Mouse (Mus musculus): ENCODE results near the gene Nek7. TPM values are rescaled to one million over a fixed set of nuclear protein-coding genes. Genes with fewer than 3 reads are reported as not detected.

Nek7 gene
- polyA plus RNA-seq, 1 experiment from 2014 or later, result 35.9 TPM

DNA sequence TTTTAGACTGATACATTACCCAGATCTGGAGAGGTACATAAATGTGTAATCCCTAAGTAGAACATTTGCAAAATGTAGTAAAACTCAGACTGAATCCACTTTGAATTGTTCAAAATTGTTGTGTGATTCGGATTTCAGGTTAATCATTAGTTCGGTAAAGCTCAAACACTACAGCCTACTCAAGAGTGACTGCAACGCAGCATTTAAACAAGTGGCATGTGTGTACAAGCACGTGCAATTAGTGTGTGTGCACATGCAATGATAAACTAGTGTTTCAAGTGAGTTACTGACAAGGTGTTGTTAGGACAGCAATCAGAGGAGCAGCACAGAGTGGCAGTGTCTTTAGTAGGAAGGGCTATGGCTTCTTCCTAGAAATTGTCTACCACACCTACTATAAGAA lies 106.0 kb downstream of the Nek7 start:
- ATAC-seq (ENCODE audit: low read depth), result no peak

DNA sequence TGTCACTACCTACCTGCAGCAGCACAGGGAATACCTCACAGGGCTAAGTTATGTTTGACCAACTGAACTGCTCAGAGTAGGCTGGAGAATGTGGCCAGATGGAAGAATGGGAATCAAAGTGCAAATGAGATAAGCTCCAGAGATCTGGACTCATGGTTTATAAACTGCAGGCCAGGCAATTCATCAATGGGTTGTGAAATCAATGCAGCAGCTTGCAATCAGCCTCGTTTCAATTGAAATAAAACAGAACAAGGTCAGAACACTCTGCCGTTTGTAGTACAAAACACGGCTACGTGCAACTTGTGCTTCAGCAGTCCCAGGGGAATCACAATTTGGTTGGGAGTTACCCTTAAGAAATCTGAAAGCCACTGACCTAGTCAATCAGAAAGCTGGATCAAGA lies 109.4 kb downstream of the Nek7 start:
- Histone ChIP-seq H3K27ac (ENCODE audit: low read length) (no peak overlapping the region), H3K27me3 (ENCODE audit: control insufficient read depth, insufficient read depth, low read depth, low read length) (no peaks in the 10 kb centered on the region), H3K4me3 (ENCODE audit: low read length) (no peak overlapping the region), H3K4me1 (replicated peaks; ENCODE audit: control insufficient read depth, insufficient read depth, low read length) (peaks cover 17% of the 10 kb centered on the region), H3K4me2 (ENCODE audit: low read depth, low read length) (no peak overlapping the region), H3K9ac (ENCODE audit: low read length) (no peak overlapping the region), H3K36me3 (ENCODE audit: control insufficient read depth, insufficient read depth, low read length) (no peaks in the 10 kb centered on the region), H3K9me3 (ENCODE audit: control insufficient read depth, low read length) (no peaks in the 10 kb centered on the region)
- ATAC-seq (ENCODE audit: low read depth), result no peak
- WGBS, result 49% methylated on average over 4 of the region's 4 CpGs

More for the DNA sequence above, 106.0 kb downstream of the Nek7 start:
- WGBS, result 58% methylated on average over 4 of the region's 4 CpGs
- no peaks in the 10 kb centered on the region for H3K36me3 ChIP-seq (ENCODE audit: control insufficient read depth, insufficient read depth, low read length)
- no peak overlapping the region for H3K4me2 ChIP-seq (ENCODE audit: low read depth, low read length)
- no peak overlapping the region for H3K27ac ChIP-seq (ENCODE audit: low read length)
- peaks cover 3% of the 10 kb centered on the region; the same call in 1 of the 2 replicates for H3K4me1 ChIP-seq (replicated peaks; ENCODE audit: control insufficient read depth, insufficient read depth, low read length)
- H3K4me3 ChIP-seq (ENCODE audit: low read length), result no peak overlapping the region
- no peaks in the 10 kb centered on the region for H3K9me3 ChIP-seq (ENCODE audit: control insufficient read depth, low read length)
- no peaks in the 10 kb centered on the region for H3K27me3 ChIP-seq (ENCODE audit: control insufficient read depth, insufficient read depth, low read depth, low read length)
- H3K9ac ChIP-seq (ENCODE audit: low read length), result no peak overlapping the region

DNA sequence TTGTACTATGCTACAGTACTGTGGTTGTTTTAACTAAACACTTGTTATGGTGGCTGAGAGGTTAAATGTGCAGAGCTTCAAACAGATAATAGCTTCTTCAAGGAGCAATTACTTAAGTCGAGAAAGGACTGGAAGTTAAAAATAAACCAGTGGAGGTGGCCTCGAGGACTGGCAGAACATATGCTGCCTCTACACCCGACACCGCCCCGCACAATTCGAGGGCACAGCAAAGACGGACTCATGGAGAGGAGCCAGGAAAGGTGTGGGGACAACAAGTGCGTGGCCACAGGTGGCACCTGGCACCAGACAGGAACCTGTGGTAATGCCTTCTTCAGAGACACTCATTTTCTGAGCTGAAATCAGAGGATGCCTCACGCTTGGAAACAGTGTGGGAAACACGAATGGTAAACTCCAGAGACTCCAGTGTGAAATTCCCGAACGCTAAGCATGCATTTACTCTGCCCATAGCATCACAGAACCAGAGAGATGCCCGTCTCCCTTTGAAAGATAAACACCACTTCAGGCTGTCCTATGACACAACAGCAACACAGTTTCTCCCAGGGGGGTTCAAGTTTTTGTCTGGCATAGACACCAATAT lies 112.4 kb downstream of the Nek7 start:
- no peaks in the 10 kb centered on the region for H3K9me3 ChIP-seq (ENCODE audit: control insufficient read depth, low read length)
- H3K27ac ChIP-seq (ENCODE audit: low read length), result no peak overlapping the region
- H3K4me3 ChIP-seq (ENCODE audit: low read length), result no peak overlapping the region
- no peak overlapping the region for H3K9ac ChIP-seq (ENCODE audit: low read length)
- 51% methylated on average over 13 of the region's 13 CpGs for whole genome bisulfite sequencing
- ATAC-seq (ENCODE audit: low read depth), result peak; percentile 18; the same call in 1 of the 2 replicates
- no peak overlapping the region for H3K4me2 ChIP-seq (ENCODE audit: low read depth, low read length)
- H3K4me1 ChIP-seq (replicated peaks; ENCODE audit: control insufficient read depth, insufficient read depth, low read length), result peaks cover 17% of the 10 kb centered on the region
- no peaks in the 10 kb centered on the region for H3K36me3 ChIP-seq (ENCODE audit: control insufficient read depth, insufficient read depth, low read length)
- H3K27me3 ChIP-seq (ENCODE audit: control insufficient read depth, insufficient read depth, low read depth, low read length), result no peaks in the 10 kb centered on the region

DNA sequence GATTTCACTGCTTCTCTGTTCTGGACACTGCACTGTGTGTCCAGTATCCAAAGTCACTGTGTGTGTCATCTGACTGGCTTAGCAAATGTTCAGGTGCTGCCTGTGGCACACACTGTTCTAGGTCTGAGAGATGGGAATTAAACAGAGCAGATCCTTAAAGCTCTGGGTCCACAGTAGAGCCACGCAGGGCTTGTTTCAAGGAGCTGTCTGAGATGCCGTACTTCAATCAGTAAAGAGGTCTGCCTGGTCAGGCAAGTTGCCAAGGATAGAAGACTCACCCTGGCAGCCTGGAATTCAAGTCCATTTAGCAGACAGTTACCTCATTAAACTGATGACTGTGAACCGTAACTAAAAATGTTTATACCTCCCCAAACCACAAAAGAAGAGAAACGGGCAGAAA lies 112.9 kb downstream of the Nek7 start:
- H3K4me3 ChIP-seq (ENCODE audit: low read length), result no peak overlapping the region
- peak; percentile 67 for ATAC-seq (ENCODE audit: low read depth)
- no peaks in the 10 kb centered on the region for H3K36me3 ChIP-seq (ENCODE audit: control insufficient read depth, insufficient read depth, low read length)
- H3K9ac ChIP-seq (ENCODE audit: low read length), result no peak overlapping the region
- H3K4me2 ChIP-seq (ENCODE audit: low read depth, low read length), result 0 out of 2 replicates have a peak overlapping the region, but pooled peaks have one; percentile 8
- no peaks in the 10 kb centered on the region for H3K27me3 ChIP-seq (ENCODE audit: control insufficient read depth, insufficient read depth, low read depth, low read length)
- H3K27ac ChIP-seq (ENCODE audit: low read length), result 0 out of 2 replicates have a peak overlapping the region, but pooled peaks have one; percentile 6
- H3K4me1 ChIP-seq (replicated peaks; ENCODE audit: control insufficient read depth, insufficient read depth, low read length), result peaks cover 17% of the 10 kb centered on the region
- no peaks in the 10 kb centered on the region for H3K9me3 ChIP-seq (ENCODE audit: control insufficient read depth, low read length)
- 18% methylated on average over 4 of the region's 4 CpGs for WGBS

DNA sequence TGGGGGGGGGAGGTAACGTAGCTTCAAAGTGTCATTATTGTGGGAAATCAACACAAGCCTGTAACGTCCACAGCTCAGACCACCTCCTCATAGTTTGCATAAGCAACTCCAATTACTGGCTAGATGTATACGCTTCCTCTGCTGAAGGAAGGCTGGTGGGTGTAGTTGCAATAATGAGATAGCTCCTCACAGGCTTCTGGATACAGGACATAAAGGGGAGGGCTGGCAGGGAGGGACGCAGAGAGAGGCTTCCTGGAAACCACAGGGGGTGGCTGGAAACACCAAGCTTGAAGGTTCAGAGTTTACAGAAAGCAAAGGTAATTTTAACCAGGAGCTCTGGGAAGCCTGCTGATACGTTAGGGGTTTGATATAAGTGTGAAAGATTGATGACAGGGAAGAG lies 115.7 kb downstream of the Nek7 start:
- 56% methylated on average over 5 of the region's 5 CpGs for WGBS
- Histone ChIP-seq H3K27ac (ENCODE audit: low read length) (no peak overlapping the region), H3K9me3 (ENCODE audit: control insufficient read depth, low read length) (no peaks in the 10 kb centered on the region), H3K9ac (ENCODE audit: low read length) (no peak overlapping the region), H3K4me1 (replicated peaks; ENCODE audit: control insufficient read depth, insufficient read depth, low read length) (peaks cover 14% of the 10 kb centered on the region), H3K4me2 (ENCODE audit: low read depth, low read length) (no peak overlapping the region), H3K36me3 (ENCODE audit: control insufficient read depth, insufficient read depth, low read length) (no peaks in the 10 kb centered on the region), H3K27me3 (ENCODE audit: control insufficient read depth, insufficient read depth, low read depth, low read length) (no peaks in the 10 kb centered on the region), H3K4me3 (ENCODE audit: low read length) (no peak overlapping the region)
- no peak for ATAC-seq (ENCODE audit: low read depth)

DNA sequence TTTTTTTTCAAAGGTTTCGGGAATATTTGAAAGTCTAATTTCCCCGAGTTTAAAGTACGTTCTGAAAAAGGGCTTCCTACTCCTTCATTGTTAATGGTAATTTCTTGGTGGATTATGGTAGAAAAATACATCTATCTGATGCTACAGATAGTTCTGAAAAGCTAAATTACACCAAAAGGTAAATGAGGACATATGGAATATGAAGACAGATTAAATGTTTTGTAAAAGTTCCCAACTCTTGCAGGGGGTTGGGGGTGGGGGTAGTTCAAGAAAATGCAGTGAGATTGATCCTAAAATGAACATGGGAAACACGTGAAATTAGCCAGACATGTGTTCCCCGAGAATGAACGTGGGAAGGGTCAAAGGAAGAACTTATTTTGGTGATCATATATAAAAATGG lies 119.2 kb downstream of the Nek7 start:
- H3K4me3 ChIP-seq (ENCODE audit: low read length), result no peak overlapping the region
- H3K36me3 ChIP-seq (ENCODE audit: control insufficient read depth, insufficient read depth, low read length), result no peaks in the 10 kb centered on the region
- WGBS, result 85% methylated on average over 6 of the region's 6 CpGs
- no peaks in the 10 kb centered on the region for H3K27me3 ChIP-seq (ENCODE audit: control insufficient read depth, insufficient read depth, low read depth, low read length)
- no peak overlapping the region for H3K27ac ChIP-seq (ENCODE audit: low read length)
- no peak overlapping the region for H3K4me2 ChIP-seq (ENCODE audit: low read depth, low read length)
- no peaks in the 10 kb centered on the region for H3K4me1 ChIP-seq (replicated peaks; ENCODE audit: control insufficient read depth, insufficient read depth, low read length)
- H3K9me3 ChIP-seq (ENCODE audit: control insufficient read depth, low read length), result no peaks in the 10 kb centered on the region
- ATAC-seq (ENCODE audit: low read depth), result no peak
- no peak overlapping the region for H3K9ac ChIP-seq (ENCODE audit: low read length)

DNA sequence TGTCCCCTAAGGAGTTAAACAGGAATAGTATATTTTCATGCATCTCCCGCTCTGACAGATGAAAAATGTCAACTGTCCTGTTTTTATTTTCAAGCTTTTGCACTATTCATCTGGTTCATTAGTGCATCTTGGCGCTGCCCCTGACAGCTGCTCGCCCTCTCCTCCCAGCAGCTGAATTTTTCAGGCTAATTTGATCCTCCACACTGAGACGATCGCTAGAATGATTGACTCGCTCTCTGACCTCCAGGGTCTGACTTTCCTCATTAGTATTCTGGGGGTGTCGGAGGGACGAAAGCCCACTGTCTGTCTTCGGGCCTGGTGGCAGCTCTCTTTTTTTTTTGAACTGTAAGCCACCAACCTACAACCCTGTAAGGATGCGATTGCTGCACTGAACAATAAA lies 119.8 kb downstream of the Nek7 start:
- H3K9ac ChIP-seq (ENCODE audit: low read length), result no peak overlapping the region
- no peaks in the 10 kb centered on the region for H3K36me3 ChIP-seq (ENCODE audit: control insufficient read depth, insufficient read depth, low read length)
- H3K27me3 ChIP-seq (ENCODE audit: control insufficient read depth, insufficient read depth, low read depth, low read length), result no peaks in the 10 kb centered on the region
- no peaks in the 10 kb centered on the region for H3K9me3 ChIP-seq (ENCODE audit: control insufficient read depth, low read length)
- no peak overlapping the region for H3K27ac ChIP-seq (ENCODE audit: low read length)
- no peak for ATAC-seq (ENCODE audit: low read depth)
- H3K4me2 ChIP-seq (ENCODE audit: low read depth, low read length), result no peak overlapping the region
- no peak overlapping the region for H3K4me3 ChIP-seq (ENCODE audit: low read length)
- no peaks in the 10 kb centered on the region for H3K4me1 ChIP-seq (replicated peaks; ENCODE audit: control insufficient read depth, insufficient read depth, low read length)
- 54% methylated on average over 10 of the region's 10 CpGs for WGBS

DNA sequence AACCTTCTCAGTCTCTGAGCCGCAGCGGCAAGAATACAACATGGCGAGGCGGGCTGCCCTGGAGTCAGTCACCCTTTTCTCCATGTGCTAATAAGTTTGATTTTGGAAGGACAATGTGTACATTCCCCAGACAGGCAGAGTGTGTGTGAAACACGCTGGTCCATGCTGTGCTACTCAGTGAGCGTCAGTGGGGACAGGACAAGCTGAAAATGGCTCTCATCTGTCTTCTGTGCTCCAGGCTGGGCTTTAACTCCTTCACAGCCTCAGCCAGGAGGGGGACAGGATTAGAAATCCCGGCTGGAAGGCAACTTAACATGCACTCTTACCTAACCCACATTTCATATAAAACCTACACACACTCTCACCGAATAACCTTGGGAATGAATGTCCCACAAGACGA lies 120.5 kb downstream of the Nek7 start:
- H3K4me3 ChIP-seq (ENCODE audit: low read length), result no peak overlapping the region
- H3K27me3 ChIP-seq (ENCODE audit: control insufficient read depth, insufficient read depth, low read depth, low read length), result no peaks in the 10 kb centered on the region
- H3K4me2 ChIP-seq (ENCODE audit: low read depth, low read length), result no peak overlapping the region
- no peaks in the 10 kb centered on the region for H3K9me3 ChIP-seq (ENCODE audit: control insufficient read depth, low read length)
- peak; percentile 28; the same call in 1 of the 2 replicates for ATAC-seq (ENCODE audit: low read depth)
- no peak overlapping the region for H3K27ac ChIP-seq (ENCODE audit: low read length)
- H3K36me3 ChIP-seq (ENCODE audit: control insufficient read depth, insufficient read depth, low read length), result no peaks in the 10 kb centered on the region
- H3K9ac ChIP-seq (ENCODE audit: low read length), result no peak overlapping the region
- no peaks in the 10 kb centered on the region for H3K4me1 ChIP-seq (replicated peaks; ENCODE audit: control insufficient read depth, insufficient read depth, low read length)
- 62% methylated on average over 9 of the region's 9 CpGs for WGBS

DNA sequence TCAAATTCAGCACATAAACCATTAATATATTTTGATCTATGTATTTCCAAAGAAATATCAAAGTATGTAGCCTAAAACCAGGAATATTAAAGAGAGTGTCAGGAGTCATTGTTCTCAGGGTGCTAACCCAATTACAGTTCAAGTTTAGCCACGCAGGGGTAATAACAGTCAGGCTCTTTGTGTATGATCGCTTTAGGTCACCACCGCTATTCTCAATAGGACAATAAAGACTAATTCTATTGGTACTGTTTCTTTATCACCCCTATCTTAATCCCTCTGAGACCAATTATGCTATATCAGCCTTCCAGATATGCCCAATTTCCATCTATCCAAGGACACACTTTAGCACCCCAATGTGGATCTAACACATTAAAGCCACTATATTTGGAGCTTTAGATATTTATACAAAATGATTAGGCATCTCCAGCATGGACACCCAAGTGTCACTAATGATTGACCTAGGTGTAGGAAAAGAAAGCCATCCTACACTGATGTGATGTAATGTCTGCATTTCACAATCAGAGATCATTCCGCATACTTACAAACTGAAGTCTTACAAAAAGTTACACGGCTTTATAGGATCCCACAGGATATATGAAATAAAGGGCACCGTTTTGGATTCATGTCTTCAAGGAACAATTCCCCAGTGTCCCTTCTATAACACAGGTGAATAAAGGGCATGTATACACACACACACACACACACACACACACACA lies 128.4 kb downstream of the Nek7 start:
- no peak for ATAC-seq (ENCODE audit: low read depth)
- WGBS, result 91% methylated on average over 6 of the region's 6 CpGs
- no peaks in the 10 kb centered on the region for H3K9me3 ChIP-seq (ENCODE audit: control insufficient read depth, low read length)
- no peaks in the 10 kb centered on the region for H3K4me1 ChIP-seq (replicated peaks; ENCODE audit: control insufficient read depth, insufficient read depth, low read length)
- H3K27me3 ChIP-seq (ENCODE audit: control insufficient read depth, insufficient read depth, low read depth, low read length), result no peaks in the 10 kb centered on the region
- no peaks in the 10 kb centered on the region for H3K36me3 ChIP-seq (ENCODE audit: control insufficient read depth, insufficient read depth, low read length)
- H3K9ac ChIP-seq (ENCODE audit: low read length), result no peak overlapping the region
- no peak overlapping the region for H3K4me3 ChIP-seq (ENCODE audit: low read length)
- no peak overlapping the region for H3K27ac ChIP-seq (ENCODE audit: low read length)
- H3K4me2 ChIP-seq (ENCODE audit: low read depth, low read length), result no peak overlapping the region
